8 mouse cellular contexts compared by ENCODE assay signal in genomic region chr7:113513286-113513962, GRCm38 (mm10). TPM values are rescaled to one million over a fixed set of nuclear protein-coding genes. Genes with fewer than 3 reads are reported as not detected.
DNase-seq lines count a peak whose midpoint lies in the region; ATAC-seq and TF ChIP-seq lines count a peak whose summit lies in the region.

Far1 (plus strand) TSS chr7:113513834.

- H3K36me3 ChIP-seq in heart, embryonic 10.5 days, result no peaks in the 10 kb centered on the region
- no peaks in the 10 kb centered on the region for H3K36me3 ChIP-seq in kidney, embryonic 15.5 days

- H3K27me3 ChIP-seq in heart, embryonic 10.5 days (ENCODE audit: insufficient read depth, poor library complexity, severe bottlenecking), result peaks cover 6% of the 10 kb centered on the region; the same call in 1 of the 2 replicates
- no peaks in the 10 kb centered on the region for H3K27me3 ChIP-seq in kidney, embryonic 15.5 days

- DNase-seq in A20 (ENCODE audit: low read depth, low spot score) (peak; percentile 99), liver (peak; percentile 95)
- peak; percentile 99 for DNase-seq in heart, embryonic 10.5 days (ENCODE audit: low spot score)
- DNase-seq in spleen, postnatal 4 days (ENCODE audit: low spot score in 2 of 2), result peak; percentile 95 to 96

- no peak for TF ChIP-seq POLR2A in bone marrow macrophage, adult 2 months (IDR thresholded peaks at IDR 0.05; ENCODE audit: borderline replicate concordance, low read depth, low read length)
- TF ChIP-seq POLR2A in embryonic fibroblast, embryonic 13.5 days (IDR thresholded peaks at IDR 0.05; ENCODE audit: low read depth, low read length), result peak; percentile 94

- H3K4me1 ChIP-seq in bone marrow macrophage, adult 2 months (ENCODE audit: control insufficient read depth, insufficient read depth, low read length), result peaks cover 20% of the 10 kb centered on the region
- H3K4me1 ChIP-seq in embryonic fibroblast, embryonic 13.5 days (ENCODE audit: control insufficient read depth, insufficient read depth, low read length), result 0 out of 2 replicates have a peak, but pooled peaks cover 2% of the 10 kb centered on the region
- peaks cover 14% of the 10 kb centered on the region for H3K4me1 ChIP-seq in heart, embryonic 10.5 days
- peaks cover 22% of the 10 kb centered on the region for H3K4me1 ChIP-seq in kidney, embryonic 15.5 days

- no peaks in the 10 kb centered on the region for H3K9me3 ChIP-seq in heart, embryonic 10.5 days
- no peaks in the 10 kb centered on the region for H3K9me3 ChIP-seq in kidney, embryonic 15.5 days (replicated peaks)

- no peak for TF ChIP-seq CTCF in bone marrow macrophage, adult 2 months (IDR thresholded peaks at IDR 0.05; ENCODE audit: low read depth, low read length)
- no peak for TF ChIP-seq CTCF in embryonic fibroblast, embryonic 13.5 days (IDR thresholded peaks at IDR 0.05; ENCODE audit: borderline replicate concordance, insufficient read depth, low read length)

- peak within 1 kb of the TSS; percentile 95 for H3K9ac ChIP-seq in kidney, embryonic 15.5 days

- under 1% methylated on average over 71 of the region's 71 CpGs for WGBS in heart, embryonic 10.5 days
- under 1% methylated on average over 70 of the region's 71 CpGs for WGBS in kidney, embryonic 15.5 days

- H3K4me2 ChIP-seq in kidney, embryonic 15.5 days, result peak within 1 kb of the TSS; percentile 90

- peak within 1 kb of the TSS; percentile 54 for H3K27ac ChIP-seq in bone marrow macrophage, adult 2 months (ENCODE audit: insufficient read depth, low read depth, low read length)
- H3K27ac ChIP-seq in embryonic fibroblast, embryonic 13.5 days (ENCODE audit: insufficient read depth, low read length), result peak within 1 kb of the TSS; percentile 61
- peak within 1 kb of the TSS; percentile 94 for H3K27ac ChIP-seq in heart, embryonic 10.5 days
- H3K27ac ChIP-seq in kidney, embryonic 15.5 days, result peak within 1 kb of the TSS; percentile 94

- peak within 1 kb of the TSS; percentile 77 for H3K4me3 ChIP-seq in bone marrow macrophage, adult 2 months (ENCODE audit: insufficient read depth, low read length)
- peak within 1 kb of the TSS; percentile 86 for H3K4me3 ChIP-seq in embryonic fibroblast, embryonic 13.5 days (ENCODE audit: insufficient read depth, low read length)
- H3K4me3 ChIP-seq in heart, embryonic 10.5 days, result peak within 1 kb of the TSS; percentile 98
- peak within 1 kb of the TSS; percentile 90 for H3K4me3 ChIP-seq in kidney, embryonic 15.5 days (replicated peaks)

- peak; percentile 99 for ATAC-seq in kidney, embryonic 15.5 days (replicated peaks; ENCODE audit: low FRiP score)
- peak; percentile 95 for ATAC-seq in monocyte, adult 5-6 weeks (replicated peaks; ENCODE audit: insufficient number of reproducible peaks, low FRiP score, low TSS enrichment, poor library complexity, severe bottlenecking)

RNA-seq across cellular contexts. Expression of gene Far1, which starts in this region (rescaled TPM):
- 97.2 and 101 TPM in 2 replicates for polyA plus RNA-seq in bone marrow macrophage, adult 2 months (2012; ENCODE audit: insufficient read depth, insufficient read length, missing spikeins)
- polyA plus RNA-seq in embryonic fibroblast, embryonic 13.5 days (2011; ENCODE audit: insufficient read length, low read depth, missing spikeins), result 143 and 145 TPM in 2 replicates
- polyA plus RNA-seq in heart, embryonic 10.5 days (2016; fragmentation: Nextera tagmentation; extraction: Ambion mirVana), result 60.2 and 62.3 TPM in 2 replicates
- 88.7 and 96.9 TPM in 2 replicates for polyA plus RNA-seq in kidney, embryonic 15.5 days (2015; fragmentation: Nextera tagmentation; extraction: Ambion mirVana)
- 182 to 213 TPM (median 206 TPM) in 3 replicates for total RNA-seq in monocyte, adult 5-6 weeks (2017)

Comparison
In these comparisons a context has a peak if more than half of its experiments do, and no peak if none do; other contexts are left out.
1. Peak in every context shown above with its lines: DNase-seq, ATAC-seq, H3K4me3 ChIP-seq and H3K27ac ChIP-seq.